Mouse (Mus musculus) CH12F3 (cell line): ENCODE measurements around the gene Ypel2.

Experiments used
- in situ Hi-C: fragments of 300-500 bp; cut with MboI; formaldehyde crosslinking; loops from 2 replicates; pipeline ENCODE4 v1.14.3; 2020; ENCODE audit warnings: low sequenced_read_pairs

Ypel2 gene

DNA sequence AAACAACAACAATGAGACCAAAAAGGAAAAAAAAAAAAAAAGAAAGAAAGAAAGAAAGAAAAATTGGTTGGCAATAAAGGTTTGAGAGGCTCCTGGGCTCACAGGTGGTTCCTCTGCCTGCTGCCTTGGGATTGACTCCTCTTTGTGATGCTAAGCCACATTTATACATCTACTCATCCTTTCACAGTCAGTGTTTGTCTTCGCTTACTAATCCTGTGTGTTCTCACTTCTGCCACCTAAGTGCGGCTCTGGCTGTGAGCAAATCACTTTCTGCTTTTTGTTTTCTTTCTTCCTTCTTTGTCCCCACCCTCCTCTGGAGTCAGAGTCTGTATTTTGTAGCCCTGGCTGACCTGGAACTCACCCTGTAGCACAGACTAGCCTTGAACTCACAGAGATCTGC lies 2.8 kb upstream of the Ypel2 start:
- in situ Hi-C loops, result no loop called here

DNA sequence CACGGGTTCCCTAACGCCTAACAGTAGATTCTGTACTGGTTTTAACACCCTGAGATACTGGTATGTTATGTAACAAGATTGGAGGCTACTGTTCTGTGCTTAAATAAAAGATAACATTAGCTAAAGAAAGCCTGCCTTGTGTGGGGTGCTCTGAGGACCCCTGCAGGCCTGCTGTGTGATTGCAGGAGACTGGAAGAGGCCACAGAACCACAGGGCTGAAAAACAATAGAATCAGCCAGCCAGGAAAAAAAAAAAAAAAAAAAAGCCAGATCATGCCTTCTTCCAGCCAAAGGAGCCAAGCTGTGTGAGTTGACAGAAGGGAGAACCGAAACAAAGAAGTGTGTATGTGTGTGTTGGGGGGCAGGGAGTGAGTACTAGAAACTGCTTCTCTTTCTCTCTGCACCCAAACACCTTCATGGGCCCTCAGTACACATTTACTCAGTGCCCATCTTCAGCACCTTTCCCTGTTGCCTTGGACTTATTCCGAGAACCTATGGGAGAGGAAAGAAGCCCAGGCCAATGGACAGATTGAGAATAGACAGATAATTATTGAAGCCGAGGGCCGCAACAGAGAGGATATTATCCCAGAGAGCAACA lies 2.2 kb upstream of the Ypel2 start:
- in situ Hi-C loops, result no loop called here

DNA sequence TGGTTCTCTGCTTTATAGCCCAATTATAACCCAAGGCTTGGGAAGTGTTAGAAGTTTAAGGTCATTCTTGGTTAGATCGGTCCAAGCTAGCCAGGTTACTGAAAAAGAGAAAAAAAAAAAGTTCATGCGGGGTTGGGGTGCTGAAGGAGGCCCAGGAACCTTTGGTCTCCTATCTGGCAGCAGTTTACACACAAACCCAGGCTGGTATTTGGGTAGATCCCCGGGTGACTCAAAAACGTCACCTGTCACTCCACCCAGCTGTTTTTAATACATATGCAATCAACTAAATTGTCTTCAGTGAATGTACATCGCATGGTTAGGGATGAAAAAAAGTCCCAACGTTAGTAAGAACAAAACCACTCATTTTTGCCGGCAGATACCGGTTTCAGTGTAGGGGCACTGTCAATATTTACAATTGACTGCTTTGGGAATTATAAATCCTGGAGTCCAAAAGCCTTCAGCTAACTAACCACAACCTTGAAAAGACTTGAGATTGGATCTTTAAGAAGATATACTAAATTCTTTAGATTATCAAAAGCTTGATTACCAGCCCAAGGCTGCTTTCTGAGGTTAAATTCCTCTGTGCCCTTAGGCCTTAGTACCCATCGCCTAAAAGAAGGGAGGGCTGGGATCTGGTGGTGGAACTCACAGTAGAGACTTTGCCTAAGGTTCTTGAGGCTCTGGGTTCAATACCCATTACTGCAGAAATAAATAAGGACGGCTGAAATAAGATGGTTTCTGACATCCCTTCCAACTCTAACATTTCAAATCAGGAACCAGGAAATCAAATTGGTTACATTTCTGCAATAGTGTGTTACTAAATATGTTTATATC lies 1.5 kb upstream of the Ypel2 start:
- in situ Hi-C loops, result no loop called here

DNA sequence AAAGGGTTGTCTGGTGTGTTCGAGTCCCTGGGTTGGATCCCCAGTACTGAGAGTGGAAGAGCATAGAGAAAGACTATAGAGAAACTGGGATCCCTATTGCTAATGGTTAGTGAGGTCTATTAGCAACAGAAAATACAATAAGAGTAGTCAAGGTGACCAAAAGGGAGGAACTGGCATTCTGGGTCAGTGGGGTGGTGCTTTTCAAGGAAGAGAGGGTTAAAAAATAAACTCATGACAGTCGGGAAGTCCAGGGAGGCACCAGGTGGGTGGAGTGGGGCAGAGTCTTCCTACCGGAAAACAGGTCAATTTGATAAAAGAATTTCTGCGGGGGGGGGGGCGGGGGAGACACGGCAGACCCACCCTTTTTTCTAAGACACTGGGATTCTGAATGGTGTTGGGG lies 823 bp upstream of the Ypel2 start:
- in situ Hi-C loops, result no loop called here

DNA sequence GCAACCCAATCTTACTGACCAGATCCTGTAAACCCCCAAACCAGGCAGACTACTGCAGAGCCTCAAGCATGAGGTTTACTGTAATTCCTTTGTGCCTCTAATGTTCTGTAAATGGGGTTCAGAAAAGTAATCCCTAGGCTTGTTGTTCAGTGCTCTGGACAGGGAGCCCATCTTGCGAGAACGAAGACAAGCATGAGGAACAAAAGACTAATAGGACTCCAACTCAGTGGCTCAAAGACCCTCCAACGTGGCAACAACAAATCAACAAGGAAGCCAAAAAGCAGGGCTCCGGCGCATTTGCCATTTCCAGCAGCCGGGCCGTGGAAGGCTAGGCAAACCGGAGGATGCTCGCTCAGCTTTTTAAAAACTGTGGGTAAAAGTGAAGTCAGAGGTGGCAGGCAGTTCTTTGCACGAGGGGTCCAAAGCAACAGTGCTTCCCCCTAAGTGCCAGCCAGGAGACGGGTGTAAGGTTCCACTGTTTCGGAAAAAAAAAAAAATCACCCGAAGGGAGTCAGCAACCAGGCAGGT lies 982 bp downstream of the Ypel2 start:
- in situ Hi-C loops, result no loop called here

DNA sequence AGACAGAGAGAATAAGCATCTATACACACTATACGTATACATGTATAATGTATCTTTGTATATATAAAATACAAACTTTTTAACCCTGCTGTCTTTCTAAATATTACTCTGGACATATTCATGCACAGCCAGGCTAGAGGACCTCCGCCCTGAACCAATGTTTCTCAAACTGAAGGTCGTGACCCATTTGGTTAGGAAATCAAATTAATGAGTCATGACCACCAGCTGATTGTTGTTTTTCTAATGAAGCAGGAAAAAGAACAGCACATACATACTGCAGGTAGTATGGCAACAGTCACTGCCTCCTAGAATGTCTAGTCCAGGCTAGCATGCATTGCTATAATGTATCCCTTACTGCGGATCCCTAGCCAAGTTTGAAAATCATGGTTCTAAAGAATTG lies 2.3 kb downstream of the Ypel2 start:
- in situ Hi-C loops, result no loop called here

DNA sequence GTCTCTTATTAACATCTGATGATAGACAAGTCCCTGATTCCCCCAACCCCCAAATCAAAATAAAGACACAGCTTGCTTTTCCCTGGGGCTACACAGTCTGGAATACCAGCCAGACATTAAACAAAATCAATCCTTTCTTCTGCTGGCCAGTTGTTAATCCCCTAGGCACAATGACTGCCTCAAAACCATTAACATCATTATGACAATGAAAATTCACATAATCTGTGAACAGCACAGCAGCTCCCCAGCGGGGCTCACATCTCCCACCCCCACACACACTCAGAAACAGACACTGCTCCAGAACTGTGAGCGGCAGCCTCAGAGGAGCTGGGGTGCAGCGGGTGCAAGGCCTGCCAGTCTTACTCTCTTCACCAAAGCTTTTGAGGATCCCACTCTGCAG lies 3.2 kb downstream of the Ypel2 start:
- in situ Hi-C loops, result no loop called here

DNA sequence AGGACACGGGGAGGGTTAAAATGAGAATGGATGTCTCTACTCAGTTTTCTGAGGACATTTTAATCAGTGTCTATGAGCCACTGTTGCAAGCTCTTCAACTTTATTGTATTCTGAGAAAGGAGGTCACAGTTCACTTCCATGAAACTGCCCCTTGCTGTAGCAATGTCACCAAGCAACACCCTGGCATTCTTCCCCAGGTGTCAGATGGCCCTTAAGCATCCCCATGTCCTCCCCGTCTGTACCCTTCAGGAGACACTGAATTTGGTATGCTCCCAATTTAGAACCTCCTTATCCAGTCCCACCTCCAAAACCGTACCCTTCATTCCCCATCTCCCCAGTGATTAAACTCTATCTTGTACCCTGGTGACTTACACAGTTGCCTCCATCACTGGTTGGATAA lies 8.5 kb downstream of the Ypel2 start:
- in situ Hi-C loops, result no loop called here

DNA sequence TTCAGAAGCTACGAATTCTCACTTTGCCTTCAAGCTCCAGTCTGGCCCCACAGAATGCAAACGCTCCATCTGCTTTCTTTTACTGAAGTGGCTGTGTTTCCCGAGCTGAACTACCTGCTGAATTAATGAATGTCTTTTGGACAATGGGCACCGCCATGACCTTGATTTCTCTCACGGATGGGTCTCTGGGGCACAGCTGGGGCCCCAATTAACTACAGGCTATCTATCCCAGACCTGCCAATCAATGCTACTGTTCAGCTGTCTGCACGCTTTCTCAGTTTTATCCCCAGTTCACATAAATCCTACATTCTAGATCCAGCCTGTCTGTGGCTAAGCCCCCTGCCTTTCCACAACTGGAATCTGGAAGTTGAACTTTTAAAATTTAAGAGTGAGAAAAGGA lies 10.5 kb downstream of the Ypel2 start:
- in situ Hi-C loops, result no loop called here

DNA sequence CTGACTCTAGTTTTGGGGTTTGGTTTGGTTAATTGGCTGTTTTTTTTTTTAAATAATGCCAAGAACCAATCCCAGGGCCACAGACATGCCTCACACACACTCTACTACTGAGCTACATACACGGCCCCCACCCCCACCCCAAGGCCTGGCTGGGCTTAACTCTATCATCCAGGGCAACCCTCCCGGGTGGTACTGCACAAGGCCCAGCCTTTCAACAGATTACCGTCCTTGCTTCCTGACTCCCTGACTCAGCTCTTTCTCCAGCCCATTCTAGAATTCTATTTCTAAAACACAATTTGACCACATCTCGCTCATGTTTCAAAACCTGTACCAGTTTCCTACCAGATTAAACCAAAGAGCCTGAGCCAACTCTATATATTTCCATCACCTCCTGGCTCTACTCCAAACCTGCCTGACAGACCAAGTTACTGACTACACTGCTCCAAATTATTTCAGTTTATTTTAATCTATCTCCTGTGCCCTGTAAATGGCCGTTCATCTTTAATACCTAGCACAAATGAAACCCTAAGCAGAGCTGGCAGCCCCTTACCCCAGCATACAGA lies 12.2 kb downstream of the Ypel2 start:
- in situ Hi-C loops, result no loop called here

DNA sequence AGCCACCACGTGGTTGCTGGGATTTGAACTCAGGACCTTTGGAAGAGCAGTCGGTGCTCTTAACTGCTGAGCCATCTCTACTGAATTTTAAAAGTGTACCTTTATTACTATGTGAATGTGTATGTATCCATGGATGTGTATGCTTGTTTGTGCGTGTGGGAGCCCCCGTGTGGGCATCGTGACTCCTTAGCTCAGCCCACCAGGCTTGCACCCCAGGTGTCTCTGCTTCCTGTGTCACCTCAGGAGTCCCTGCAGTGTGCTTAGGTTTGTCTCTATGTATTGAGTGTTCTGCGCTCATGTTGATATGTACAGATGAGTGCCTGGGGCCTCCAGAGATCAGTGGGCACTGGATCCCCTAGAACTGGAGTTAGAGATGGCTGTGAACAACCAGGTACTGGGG lies 13.0 kb downstream of the Ypel2 start:
- in situ Hi-C loops, result no loop called here

DNA sequence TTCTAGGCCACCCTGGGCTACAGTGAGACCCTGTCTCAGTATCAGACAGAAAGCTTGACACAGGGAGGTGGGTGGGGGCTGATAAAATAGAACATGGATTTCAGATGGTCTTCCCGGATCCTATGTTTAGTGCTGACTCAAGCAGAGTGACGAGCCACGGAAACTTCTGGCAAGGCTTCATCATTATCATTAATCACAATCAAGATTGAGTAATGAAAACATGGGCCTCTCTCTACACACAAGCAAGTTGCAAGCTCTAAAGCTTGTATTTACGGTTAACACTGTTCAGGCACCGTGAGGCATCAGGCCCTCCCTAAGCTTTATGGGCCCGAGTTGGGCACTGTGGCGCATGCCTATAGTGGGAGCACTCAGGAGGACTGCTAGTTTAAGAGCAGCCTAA lies 13.7 kb downstream of the Ypel2 start:
- in situ Hi-C loops, result no loop called here

DNA sequence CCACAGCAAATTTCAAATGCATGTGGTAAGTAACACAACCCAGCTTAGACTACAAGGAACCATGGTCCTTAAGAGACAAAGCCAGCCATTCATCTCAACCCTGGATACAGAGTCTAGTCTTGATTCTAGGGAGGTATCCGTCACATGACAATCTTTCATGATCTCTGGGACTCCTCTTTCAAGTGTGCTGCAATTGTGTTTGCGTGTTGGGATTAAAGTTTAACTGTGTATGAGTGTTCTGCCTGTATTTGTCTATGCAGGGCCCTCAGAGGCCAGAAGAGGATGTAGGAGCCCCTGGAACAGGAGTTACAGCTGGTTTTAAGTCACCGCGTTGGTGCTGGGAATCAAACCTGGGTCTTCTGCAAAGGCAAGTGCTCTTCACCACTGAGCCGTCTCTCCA lies 16.3 kb downstream of the Ypel2 start:
- in situ Hi-C loops, result no loop called here

DNA sequence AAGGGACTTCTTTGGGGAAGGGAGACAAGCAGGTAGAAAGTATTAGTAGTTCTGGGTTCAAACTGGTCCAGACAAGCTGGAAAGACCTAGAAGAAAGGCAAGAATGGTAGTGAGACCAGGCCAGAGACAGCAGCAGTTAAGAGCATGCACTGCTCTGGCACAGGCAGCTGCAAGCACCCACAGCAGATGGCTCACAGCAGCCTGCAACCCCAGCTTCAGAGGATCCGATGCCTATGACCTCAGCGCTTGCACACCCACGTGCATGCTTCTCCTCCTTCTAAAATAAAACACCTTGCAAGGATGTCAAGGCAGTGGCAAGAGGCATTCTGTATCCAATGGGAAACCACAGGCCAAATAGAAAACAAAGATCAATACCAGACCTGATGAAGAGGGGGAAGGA lies 19.1 kb downstream of the Ypel2 start:
- in situ Hi-C loops, result no loop called here

DNA sequence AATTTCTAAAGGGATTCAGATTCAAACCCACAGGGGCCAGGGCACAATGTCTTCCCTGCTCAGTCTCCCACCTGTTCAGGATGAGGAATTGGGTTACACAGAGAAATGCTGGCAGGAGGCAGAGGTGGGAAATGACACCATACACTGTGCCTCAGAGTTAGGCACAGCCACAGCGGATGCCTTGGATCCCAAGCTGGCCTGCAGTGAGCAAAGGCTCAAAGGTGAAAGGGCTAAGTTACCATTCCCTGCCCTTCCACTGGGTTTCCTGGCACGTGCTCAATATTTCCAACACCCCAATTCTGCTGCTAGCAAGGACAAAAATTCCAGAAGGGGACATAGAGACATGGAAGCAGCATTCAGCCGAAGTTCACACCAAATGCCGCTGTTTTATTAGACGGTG lies 20.3 kb downstream of the Ypel2 start:
- in situ Hi-C loops, result no loop called here

DNA sequence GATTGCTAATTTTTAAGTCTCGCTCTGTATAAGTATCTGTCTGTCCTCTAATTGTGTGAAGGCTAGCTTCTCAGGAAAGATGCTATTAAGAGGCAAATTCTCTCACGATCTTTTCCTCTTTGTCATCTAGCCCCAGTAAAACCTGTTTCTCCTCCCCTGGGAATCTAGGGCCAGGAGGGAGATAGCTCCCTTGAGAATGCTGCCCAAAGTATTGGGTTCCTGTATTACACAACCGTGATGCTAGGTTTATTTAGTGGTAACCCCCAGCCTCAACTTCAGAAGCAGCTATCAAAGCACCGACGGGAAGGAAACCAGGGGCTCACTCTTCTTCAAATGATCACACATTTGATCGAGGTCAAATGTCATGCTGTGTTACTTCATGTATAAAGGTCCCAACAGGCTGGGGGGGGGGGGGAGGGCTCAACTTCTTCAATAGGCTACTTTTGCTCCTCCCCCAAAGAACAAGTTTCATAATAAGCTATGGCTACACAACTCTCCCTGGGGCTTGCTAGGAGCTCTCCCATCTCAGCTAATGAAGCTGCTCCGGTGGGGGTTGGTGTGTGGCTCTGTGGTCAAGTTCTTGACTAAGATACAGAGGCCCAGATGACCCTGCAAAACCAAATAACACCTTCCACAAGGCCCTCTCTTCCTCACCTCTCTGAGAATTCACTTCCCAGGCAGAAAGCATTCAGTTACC lies 22.3 kb downstream of the Ypel2 start:
- in situ Hi-C loops, result no loop called here

DNA sequence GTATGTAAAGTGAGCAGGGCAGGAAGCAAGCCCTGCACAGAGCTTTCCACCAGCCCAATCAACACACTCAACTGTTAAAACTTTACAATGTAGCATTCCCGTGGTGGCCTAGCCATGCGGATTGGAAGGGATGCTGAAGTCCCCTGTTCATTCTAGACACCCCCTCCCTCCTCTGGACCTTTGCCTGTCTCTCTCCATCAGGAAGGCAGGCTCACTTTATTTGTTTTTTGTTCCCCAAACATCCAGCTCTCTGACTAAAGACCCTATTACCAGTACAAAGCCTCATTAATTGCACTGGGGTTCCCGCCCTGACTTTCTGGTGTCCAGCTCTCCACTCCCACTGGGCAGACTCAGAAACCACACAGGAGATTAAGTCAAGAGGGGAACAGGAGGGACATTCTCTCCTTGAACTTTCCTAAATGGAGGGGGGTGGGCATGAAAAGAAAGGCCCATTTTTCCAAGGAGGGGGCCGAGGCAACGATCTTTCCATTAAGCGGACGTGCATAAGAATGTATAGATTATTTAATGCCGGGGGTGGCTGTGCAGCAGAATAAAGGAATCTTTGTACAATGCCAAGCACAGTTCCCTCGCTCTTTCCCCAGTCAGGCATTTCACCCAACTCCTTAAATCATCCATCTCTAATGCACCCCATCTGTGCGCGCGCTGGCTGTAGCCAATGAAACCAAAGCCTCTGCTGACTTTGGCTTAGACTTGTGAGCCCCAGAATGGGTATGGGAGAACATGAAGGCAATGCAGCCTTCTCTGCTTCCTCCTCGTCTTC lies 24.3 kb downstream of the Ypel2 start:
- in situ Hi-C loops, result no loop called here

DNA sequence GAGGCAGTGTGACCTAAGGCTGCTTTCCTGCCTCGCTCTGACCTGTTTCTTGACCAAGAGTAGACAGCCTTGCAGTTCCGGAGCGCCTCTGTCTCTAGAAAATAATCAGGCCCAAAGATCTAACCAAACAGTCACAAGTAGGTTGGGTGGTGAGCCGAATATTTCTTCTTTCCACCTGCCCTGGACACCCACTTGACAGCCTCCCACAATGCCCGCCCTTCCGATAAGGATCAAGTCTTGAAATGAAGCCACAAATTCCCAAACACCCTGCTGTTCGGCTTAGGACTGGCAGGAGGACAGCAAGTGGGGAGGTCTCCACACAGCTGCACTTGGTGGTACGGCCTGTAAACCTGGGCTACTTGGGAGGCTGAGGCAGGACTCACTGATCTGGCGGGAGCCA lies 26.0 kb downstream of the Ypel2 start:
- in situ Hi-C loops, result no loop called here

DNA sequence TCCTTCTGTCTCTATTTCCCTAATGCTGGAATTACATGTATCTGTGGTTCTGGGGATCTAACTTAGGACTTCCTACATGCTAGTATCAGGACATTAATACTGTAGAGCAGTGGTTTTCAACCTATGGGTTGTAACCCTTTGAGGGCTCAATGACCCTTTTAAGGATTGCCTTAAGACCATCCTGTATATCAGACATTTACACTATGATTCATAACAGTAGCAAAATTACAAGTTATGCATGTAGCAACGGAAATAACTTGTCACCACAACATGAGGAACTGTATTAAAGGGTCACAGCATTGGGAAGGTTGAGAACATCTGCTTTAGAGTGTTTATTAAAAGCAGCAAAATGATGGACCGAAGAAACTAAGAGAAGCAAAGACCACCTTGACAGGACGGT lies 26.8 kb downstream of the Ypel2 start:
- in situ Hi-C loops, result no loop called here

DNA sequence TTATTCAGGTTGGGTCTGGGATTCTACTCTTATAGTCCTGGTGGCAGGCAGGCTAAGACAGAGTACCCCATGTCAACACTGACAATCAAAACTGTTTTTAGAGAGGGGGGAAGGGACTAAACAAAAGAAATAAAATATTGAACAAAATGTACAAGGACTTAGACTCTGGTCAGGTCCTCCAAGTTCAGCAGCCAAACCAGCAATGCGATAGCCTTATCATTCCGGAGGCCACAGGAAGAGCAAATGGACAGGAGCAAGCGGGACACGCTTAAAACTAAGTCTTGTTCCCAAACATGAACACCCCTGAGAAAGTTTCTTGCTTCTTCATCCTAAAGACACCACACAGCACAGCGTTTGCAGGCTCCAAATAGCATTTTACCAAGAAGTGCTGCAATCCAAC lies 28.4 kb downstream of the Ypel2 start:
- in situ Hi-C loops, result no loop called here

DNA sequence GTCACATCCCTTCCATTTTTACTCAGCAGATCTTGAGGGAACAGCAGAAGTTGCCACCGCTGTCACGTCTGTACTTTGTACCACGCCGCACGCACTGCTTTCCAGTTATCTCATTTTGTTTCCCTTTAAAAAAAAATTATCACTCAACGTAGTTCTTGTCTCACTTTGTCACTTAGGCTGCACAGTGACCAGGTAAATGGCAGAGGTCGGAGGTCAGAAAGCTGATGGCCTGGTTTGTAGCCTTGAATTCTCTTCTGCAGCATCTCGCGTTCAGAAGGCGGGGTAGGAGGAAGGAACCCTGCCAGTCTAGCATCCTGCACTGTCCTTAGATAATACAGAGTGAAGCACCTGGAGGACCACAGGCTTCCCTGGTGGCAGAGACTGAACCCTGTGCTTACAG lies 29.8 kb downstream of the Ypel2 start:
- in situ Hi-C loops, result no loop called here
